Mouse (Mus musculus): ENCODE measurements around the gene Zfp128. TPM values are rescaled to one million over a fixed set of nuclear protein-coding genes. Genes with fewer than 3 reads are reported as not detected.
"Not testable (repeated sequence)": the region's sequence is repeated elsewhere in the genome, so short reads cannot be mapped to it uniquely, and the experiment has no call there.

Zfp128 gene
- 0.33 and 0.51 TPM in 2 replicates for polyA plus RNA-seq (2012; rRNA removed)

DNA sequence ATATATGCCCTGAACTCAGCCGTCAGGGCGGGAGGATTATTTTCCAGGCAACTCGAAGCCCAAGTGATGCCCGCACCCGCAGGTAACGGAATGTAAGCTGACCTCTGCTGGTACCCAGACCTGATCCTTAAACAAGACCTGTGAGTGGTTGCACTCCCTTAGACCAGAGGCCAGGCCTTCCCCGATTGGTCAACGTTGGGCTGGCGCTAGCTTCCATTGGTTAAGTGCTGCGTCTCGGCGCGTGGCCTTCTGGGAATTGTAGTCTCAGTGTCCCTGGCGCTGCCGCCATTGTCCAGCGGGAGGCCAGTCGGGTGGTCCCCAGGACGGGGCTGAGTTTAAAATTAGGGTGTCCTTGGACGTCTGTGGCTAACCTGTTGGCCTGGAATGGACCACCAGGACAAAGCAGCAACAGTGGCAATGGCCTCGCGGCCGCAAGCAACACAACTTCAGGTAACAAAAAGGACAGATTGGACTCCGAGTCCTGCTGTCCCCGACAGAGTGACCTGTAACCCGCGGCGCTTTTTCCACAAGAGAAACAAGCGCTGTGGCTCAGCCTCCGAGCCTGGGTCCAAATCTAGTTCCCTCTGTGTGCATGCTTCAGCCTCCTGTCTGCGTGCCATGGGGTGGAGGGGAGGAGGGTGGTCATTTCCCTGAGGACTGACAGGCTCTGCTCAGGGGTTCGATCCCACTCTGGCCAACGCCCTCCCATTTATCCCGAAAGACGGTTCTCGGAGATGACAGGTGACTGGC is at the start of gene Zfp128:
Gene Zfp128 (plus strand): TSS at position 267 of the 750 bp plus-strand sequence.
- 2% methylated on average over 35 of the region's 35 CpGs for WGBS
- peak; percentile 91 for DNase-seq (ENCODE audit: low read depth, low spot score)

DNA sequence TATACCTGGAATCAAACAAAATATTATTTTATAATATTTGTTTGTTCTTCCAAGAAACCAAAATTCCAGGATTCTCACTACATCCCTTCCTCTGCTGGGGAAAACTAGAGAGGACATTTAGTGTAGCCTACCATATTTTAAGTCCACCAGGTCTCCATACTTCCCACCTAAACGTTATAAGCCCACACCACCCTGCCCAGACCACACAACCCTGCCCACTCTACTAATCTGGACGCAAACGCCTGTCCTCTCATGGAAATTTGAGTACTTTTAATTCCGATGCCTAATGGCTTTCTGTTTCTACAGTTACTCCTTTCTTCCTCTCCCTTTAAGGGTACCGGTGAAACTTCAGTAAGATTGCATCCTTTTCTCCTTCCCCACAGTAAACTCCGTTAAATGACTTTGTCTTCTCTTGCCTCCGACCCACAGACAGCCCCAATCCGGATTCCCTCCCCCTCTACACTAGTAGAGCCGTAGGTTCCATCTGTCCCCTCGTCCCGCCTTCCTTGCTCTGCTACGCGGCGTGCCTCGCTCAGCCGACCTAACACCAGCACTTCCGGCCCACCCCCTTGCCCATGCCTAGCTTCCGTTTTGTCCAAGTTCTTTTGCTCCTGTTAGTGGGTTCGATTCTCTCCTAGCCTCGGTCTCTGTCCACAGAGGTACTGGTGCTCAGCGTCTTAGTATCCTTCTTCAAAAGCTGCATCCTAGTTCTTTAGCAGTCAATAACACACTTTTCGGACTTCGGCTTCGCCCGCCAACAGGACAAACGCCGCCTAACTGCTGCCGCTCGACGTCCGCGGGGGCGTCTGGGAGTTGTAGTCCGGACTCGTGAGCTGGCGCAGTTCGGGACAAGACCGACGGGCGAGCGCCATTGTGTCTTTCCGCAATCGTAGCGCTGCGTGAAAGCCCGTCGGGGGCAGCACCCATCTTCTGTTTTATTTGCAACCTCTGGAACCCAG is 46.5 kb upstream of the Zfp128 start, which contains the start of gene Zfp110:
Gene Zfp110 (plus strand): TSS at position 600 of the 959 bp plus-strand sequence.
- DNase-seq (ENCODE audit: low read depth, low spot score), result peak; percentile 80
- 2% methylated on average over 47 of the region's 47 CpGs for WGBS

DNA sequence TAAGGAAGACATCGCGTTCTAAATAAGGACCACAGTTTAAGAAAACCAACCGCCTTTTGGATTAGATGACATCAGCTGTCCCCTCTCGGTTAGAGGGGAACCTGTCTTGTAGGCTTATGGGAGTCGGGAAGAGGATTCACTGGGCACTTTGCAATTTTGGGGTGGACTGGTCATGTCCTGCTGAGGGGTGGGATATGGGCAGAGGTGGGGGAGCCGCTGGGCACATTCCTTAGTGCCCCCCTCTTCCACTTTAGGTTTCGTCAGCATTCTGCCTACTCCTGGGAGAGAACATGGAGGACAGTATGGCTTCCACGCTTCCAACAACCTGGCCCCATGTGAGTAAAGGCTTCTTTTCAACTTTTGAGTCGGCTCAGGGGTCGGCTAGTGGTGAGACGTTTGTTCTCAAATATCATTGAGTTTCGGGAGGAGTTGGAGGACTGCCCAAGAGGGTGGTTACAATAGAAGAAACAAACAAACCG is 45.7 kb upstream of the Zfp128 start:
- WGBS, result 9% methylated on average over 13 of the region's 13 CpGs
- no peak for DNase-seq (ENCODE audit: low read depth, low spot score)

DNA sequence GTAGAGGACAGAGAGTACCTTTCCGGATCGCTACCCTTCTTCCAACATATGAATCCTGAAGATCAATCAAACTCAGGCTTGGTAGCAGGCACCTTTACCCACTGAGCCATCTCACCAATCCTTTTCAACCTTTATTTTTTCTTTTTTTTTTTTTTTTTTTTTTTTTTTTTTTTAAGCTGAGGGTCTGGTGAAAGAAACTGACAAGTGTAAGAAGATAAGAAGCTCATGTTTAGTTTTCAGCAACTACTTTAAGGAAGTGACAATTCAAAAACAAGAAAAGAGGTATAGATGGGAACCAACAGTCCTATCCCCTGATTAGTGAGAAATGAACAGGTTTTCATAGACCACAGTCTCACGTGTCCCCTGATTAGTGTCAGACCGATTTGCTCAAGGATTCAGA is 45.2 kb upstream of the Zfp128 start:
- no peak for DNase-seq (ENCODE audit: low read depth, low spot score)

DNA sequence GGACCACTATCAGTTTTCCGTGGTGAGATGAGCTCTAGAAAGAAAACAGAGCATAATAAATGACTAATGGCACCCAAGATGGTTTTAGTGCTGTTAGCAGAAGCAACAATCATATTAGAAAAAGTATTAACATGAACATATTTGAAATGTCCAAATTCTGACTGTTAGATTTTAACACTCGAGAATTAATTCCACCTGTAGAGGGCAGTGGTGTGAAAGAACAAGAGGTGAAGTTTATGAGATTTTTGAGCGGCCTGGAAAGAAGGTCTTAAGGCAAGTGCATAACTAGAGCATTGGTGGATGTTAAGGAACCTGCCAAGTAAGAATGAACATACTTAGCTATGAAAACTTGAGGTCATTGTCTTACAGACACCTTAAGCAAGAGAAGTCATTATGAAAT is 6.7 kb upstream of the Zfp128 start:
- 12% methylated on average over 3 of the region's 3 CpGs for WGBS
- no peak for DNase-seq (ENCODE audit: low read depth, low spot score)

More for the DNA sequence above, 45.2 kb upstream of the Zfp128 start:
- 97% methylated on average over 4 of the region's 4 CpGs for WGBS

DNA sequence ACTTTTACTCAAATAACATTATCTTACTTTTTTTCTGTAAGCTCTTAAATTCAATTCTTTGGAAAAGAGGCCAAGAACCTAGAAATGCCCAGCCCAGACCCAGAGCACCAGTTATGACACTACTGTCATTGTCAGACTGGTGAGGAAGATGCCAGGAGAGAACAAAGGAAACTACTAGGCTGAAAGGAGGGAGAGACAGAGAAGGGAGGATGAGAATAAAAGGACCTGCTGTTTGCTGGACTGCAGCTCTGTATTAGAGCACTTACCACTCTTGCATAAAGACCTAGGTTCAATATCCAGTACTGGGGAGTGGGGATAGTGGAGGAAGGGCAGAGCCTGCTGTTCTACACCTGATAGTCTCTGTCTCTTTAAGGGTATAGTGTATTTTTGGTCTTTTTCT is 941 bp upstream of the Zfp128 start:
- DNase-seq (ENCODE audit: low read depth, low spot score), result no peak

DNA sequence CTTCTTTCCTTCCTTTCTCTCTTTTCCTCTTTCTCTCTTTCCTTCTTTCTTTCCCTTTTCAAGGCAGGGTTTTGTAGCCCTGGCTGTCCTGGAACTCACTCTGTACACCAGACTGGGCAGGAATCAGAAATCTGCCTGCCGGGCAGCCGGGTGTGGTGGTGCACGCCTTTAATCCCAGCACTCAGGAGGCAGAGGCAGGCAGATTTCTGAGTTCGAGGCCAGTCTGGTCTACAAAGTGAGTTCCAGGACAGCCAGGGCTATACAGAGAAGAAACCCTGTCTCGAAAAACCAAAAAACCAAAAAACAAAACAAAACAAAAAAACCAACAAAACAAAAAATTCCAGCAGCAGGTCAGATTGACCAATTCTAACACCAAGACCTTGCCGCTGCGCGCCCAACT is 480 bp upstream of the Zfp128 start:
- DNase-seq (ENCODE audit: low read depth, low spot score), result not testable (repeated sequence)
- WGBS, result 44% methylated on average over 8 of the region's 8 CpGs

DNA sequence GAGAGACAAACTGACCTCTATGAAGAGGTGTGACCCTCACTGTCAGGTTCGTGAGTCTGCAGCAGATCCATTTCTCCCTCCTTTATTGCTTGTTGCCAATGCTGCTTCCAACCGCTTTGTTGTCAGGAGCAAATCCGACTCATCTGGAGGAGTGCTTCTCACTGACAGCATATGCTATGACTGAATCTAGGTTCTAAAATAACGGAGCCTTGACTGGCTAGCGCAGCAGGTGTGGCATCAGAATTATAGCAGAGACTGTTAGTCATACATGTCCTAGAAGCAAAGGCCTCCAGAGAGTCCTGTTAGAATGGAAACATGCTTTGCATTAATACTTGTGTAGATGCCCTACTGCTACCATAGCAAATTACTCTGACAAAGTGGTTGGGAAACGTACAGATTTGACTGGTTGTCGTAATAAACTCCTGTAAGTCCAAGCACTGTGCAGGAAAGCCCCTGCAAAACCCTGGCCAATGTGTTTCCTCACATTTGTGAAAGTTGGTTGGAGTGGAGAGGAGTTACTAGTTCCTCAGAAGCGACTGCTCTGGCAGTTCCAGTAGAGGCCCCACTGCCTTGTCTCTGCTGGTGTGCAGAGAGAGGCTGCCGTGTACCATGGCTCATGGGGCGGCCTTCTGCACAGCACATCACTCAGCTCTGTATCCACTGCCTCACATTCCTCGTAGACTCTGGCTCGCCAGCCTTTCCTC is 5.7 kb downstream of the Zfp128 start:
- 90% methylated on average over 12 of the region's 12 CpGs for WGBS
- DNase-seq (ENCODE audit: low read depth, low spot score), result no peak

DNA sequence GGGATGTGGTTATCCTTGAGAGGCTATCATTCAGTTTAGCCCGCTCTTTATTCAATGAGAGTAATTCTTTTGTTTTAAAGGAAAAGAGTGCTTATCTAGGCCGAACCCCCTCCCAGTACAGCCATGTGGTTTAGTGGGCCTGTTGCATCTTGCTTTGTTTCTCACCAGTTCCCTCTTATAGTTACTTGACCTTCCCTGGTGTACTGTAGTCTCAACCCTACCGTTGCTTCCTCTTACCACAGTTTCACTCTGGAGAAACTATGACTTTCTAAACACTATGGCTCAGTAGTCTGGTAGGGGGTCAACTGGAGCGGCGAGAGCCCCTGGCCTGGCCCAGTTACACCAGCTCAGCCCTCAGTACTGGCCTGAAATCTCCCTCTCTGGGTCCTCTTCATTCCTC is 6.6 kb downstream of the Zfp128 start:
- DNase-seq (ENCODE audit: low read depth, low spot score), result no peak
- WGBS, result 92% methylated on average over 5 of the region's 5 CpGs

DNA sequence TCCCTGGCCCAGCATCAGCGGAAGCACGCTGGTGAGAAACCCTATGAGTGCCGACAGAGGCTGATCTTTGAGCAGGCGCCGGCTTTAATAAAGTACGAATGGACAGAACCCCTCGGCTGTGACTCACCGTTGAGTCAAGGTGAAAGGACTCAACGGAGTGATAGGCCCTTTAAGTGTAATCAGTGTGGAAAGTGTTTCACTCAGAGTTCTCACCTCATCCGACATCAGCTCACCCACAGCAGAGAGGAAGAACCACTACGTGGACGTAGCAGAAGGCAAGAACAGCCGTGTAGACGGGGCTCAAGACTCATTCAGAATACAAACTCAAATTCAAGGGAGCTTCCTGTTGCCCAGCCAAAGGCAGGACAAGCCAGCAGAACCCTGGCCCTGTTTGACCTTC is 10.0 kb downstream of the Zfp128 start:
- WGBS, result 93% methylated on average over 14 of the region's 14 CpGs
- no peak for DNase-seq (ENCODE audit: low read depth, low spot score)

DNA sequence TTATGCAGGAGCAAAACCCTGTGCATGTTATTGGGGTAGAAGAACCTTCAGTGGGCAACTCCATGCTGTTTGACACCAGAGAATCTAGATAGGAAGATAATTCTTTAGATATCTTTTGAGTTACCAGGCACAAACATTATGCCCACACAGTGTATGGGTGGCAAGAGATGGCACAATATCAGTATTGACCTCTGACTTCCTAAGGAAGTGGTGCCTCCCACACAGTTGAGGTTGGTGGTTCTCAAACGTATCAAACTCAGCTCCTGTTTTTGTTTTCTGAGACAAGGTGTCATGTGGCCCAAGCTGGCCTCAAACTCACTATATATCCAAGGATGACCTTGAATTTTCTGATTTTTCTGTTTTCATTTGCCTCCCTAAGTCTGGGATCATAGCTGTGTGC is 10.4 kb downstream of the Zfp128 start:
- DNase-seq (ENCODE audit: low read depth, low spot score), result no peak
- 64% methylated on average over 1 of the region's 1 CpGs for WGBS

DNA sequence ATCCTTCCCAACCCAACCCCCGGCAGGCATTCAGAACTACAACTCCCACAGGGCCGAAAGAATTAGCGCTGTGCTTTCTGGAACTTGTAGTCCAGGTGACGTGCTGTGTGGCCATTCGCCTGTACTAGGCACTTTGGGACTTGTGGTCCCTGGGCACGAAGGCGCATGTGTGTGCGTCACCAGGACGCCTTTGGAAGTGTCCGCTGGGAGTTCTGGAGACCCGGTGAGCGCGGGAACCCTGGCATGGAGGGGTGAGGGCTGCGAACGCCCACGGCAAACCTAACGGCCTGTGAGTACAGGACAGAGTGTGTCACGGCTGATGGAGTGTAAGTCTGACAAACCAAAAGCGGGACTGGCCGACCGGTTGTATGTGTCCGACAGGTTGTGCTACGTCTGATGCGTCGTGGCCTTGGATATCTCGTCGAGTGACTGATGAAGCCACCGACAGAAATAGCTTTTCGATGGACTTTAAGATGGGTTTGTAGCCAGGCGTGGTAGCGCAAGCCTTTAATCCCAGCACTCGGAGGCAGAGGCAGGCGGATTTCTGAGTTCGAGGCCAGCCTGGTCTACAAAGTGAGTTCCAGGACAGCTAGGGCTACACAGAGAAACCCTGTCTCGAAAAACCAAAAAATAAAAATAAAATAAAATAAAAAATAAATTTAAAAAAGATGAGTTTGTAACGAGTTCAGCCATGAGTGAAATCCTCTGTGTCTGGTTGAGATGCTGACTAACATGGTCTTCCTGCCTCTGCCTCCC is 16.9 kb downstream of the Zfp128 start, which contains the start of gene Zscan22:
Gene Zscan22 (plus strand): TSS at position 161 of the 756 bp plus-strand sequence.
- 3% methylated on average over 36 of the region's 36 CpGs for WGBS
- peak; percentile 95 for DNase-seq (ENCODE audit: low read depth, low spot score)

DNA sequence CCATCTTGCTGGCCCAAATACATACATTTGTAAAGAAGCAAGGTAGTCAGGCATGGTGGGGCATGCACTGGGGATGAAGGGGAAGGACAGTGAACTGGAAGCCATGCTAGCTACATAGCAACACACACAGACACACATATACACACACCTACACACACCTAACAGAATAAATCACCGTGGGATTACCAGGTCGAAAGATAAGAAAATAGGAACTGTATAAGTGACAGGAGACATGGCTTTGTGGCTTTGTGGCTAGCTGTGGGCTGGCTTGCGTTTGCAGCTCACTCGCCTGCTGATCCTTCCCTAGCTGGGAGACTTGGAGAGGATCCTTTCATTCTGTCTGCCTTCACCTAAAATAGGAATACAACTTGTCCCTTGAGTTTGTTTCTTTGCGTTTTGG is 20.5 kb downstream of the Zfp128 start:
- WGBS, result 82% methylated on average over 5 of the region's 5 CpGs

DNA sequence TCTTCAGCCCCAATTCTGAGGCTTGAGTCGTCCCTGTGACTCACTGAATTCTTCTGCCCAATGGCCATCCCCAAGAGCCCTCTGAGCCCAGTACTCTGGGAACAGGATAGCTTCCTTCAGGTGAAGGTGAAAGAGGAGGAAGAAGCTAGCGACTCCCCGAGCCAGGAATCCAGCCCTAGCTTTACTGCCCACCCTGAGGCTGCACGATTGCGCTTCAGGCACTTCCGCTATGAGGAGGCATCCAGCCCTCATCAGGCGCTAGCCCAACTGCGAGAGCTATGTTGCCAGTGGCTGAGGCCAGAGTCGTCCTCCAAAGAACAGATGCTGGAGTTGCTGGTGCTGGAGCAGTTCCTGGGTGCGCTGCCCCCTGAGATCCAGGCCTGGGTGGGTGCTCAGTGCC is 22.6 kb downstream of the Zfp128 start:
- whole genome bisulfite sequencing, result 67% methylated on average over 10 of the region's 10 CpGs
- DNase-seq (ENCODE audit: low read depth, low spot score), result no peak

More for the DNA sequence above, 20.5 kb downstream of the Zfp128 start:
- DNase-seq (ENCODE audit: low read depth, low spot score), result no peak

DNA sequence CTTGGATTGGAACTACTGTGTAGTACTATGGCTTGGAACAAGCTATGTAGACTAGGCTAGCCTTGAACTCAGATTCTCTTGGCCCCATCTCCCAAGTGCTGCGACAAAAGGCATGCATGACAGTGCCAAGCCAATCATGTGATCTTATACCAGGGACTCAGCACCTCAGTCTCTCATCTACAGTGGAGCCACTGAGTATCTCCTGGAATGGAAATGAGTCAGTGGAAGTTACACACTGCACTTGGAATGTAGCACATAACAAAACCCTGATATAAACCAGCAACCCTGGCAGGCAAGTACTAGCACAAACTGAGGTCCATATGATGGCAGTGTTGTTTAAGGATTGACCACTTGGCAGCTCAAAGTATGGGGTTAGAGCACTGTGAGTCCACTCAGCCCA is 24.2 kb downstream of the Zfp128 start:
- no peak for DNase-seq (ENCODE audit: low read depth, low spot score)
- 86% methylated on average over 1 of the region's 1 CpGs for WGBS

DNA sequence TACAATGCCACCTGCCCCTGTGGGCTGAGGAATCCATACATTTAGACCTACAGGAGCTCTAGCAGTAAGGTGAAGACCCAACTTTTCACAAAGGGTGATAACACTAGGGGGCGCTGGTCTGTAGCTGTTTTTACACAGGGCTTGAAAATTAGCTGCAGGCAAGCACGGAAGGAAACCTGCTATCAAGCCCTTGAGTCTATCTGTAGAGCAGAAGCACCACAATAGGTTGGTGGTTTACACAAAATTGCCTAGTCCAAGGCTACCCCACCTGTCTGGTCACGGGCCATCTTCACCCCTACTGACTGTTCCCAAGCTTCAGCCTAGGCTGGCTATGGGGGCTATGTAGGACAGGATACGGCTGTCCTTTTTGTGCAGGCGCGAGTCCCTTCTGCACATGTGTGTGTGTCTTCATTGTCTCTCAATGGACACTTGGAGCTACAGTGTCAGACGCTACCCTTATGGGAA is 28.6 kb downstream of the Zfp128 start:
- WGBS, result 27% methylated on average over 7 of the region's 7 CpGs
- DNase-seq (ENCODE audit: low read depth, low spot score), result peak; percentile 62

DNA sequence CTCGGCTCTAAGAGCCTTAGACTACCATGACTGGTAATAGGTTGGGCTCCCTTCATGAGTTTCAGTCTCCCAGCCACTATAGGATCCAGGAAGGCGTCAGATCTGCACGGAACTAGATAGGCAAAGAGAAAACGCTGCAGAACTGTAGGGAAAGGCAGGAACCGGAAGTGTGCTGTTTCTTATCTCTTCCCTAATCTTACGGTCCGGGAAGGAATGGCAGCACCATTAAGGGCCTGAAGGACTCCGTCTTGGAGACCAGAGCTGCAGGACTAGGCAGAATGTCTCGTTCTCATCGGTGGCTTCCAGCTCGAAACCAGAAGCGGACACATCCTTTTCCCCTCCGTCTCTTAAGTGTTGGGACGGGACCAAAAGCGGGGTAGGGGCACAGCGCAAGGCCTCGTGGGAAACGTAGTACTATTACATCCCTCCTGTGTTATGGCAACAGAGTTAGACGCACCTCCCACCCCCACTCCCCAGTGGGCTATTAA is 29.2 kb downstream of the Zfp128 start:
- 7% methylated on average over 19 of the region's 19 CpGs for WGBS
- peak; percentile 61 for DNase-seq (ENCODE audit: low read depth, low spot score)

DNA sequence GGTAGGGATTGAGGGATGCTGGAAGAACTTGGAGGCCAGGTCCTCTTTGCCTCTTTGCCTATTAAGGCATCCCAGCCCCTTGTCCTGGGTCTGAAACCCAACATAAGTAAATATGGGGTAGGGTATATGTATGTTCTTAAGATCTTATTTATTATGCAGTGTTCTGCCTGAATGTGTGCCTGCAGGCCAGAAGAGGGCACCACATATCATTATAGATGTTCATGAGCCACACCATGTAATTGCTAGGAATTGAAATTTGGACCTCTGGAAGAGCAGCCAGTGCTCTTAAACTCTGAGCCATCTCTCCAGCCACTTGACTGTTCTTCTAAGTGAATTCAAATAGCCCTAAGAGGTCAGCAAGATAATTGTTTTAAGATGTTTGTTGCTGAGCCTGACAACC is 32.6 kb downstream of the Zfp128 start:
- no peak for DNase-seq (ENCODE audit: low read depth, low spot score)

DNA sequence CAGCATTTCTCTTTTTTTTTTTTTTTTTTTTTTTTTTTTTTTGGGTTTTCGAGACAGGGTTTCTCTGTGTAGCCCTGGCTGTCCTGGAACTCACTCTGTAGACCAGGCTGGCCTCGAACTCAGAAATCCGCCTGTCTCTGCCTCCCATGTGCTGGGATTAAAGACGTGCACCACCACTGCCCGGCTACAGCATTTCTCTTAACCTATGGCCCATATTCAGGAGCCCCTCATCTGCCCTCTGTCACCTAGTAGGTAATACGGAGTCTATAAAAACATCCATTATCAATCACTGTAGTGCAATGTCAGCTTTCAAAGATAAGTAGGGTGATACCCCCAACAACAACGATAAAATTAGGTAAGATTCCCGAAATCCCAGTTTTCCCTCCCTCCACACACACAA is 39.5 kb downstream of the Zfp128 start:
- DNase-seq (ENCODE audit: low read depth, low spot score), result not testable (repeated sequence)
- 80% methylated on average over 7 of the region's 8 CpGs for WGBS

Data from large intestine, adult 2 months (tissue).